Mouse (Mus musculus): Measurements from ENCODE around the gene Fgfr2. TPM values are rescaled to one million over a fixed set of nuclear protein-coding genes. Genes with fewer than 3 reads are reported as not detected.

Gene Fgfr2
- polyA plus RNA-seq, 1 experiment: 3.0 TPM

DNA sequence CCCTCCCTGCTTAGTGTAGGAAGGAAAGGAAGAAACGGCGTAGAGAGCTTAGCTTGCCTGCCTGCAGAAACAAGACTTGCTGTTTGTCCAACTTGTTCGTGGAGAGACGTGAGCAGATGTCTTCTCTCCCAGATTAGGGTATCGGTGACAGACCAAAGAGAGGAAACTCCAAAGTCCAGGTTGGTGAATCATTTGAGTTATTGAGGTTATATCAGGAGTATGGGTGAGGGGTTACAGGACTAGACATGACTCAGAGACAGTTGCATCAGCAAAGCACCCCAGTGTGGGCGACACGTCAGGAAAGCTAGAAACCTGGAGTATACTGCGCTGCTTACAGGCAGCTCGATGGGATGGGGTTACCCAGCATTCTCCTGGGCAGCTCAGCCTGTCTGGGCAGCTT lies 2457.8 kb downstream of the Fgfr2 start:
- Histone ChIP-seq H3K4me1 (ENCODE audit: control insufficient read depth, insufficient read depth, low read length) (peaks cover 4% of the 10 kb centered on the region), H3K27ac (ENCODE audit: control insufficient read depth, insufficient read depth, low read depth, low read length) (no peak overlapping the region), H3K4me3 (ENCODE audit: control insufficient read depth, low read depth, low read length) (no peak overlapping the region), H3K27me3 (ENCODE audit: control insufficient read depth, insufficient read depth, low read length) (no peaks in the 10 kb centered on the region), H3K36me3 (ENCODE audit: control insufficient read depth, insufficient read depth, low read length) (no peaks in the 10 kb centered on the region)
- TF ChIP-seq CTCF (IDR thresholded peaks at IDR 0.05; ENCODE audit: control insufficient read depth, insufficient read depth, insufficient replicate concordance, low read depth, low read length) (no peak), POLR2A (IDR thresholded peaks at IDR 0.05; ENCODE audit: control insufficient read depth, low read depth, low read length) (no peak)

GRCm38 (mm10) chr7:130664629-130665028 lies 2458.5 kb downstream of the Fgfr2 start:
- H3K4me3 ChIP-seq (ENCODE audit: control insufficient read depth, low read depth, low read length): no peak overlapping the region
- H3K27me3 ChIP-seq (ENCODE audit: control insufficient read depth, insufficient read depth, low read length): no peaks in the 10 kb centered on the region
- H3K36me3 ChIP-seq (ENCODE audit: control insufficient read depth, insufficient read depth, low read length): no peaks in the 10 kb centered on the region
- H3K4me1 ChIP-seq (ENCODE audit: control insufficient read depth, insufficient read depth, low read length): peaks cover 2% of the 10 kb centered on the region; the same call in 1 of the 2 replicates
- TF ChIP-seq CTCF (IDR thresholded peaks at IDR 0.05; ENCODE audit: control insufficient read depth, insufficient read depth, insufficient replicate concordance, low read depth, low read length) (peak; percentile 46; the same call in 1 of the 2 replicates), POLR2A (IDR thresholded peaks at IDR 0.05; ENCODE audit: control insufficient read depth, low read depth, low read length) (no peak)
- H3K27ac ChIP-seq (ENCODE audit: control insufficient read depth, insufficient read depth, low read depth, low read length): no peak overlapping the region

GRCm38 (mm10) chr7:130664037-130664436 lies 2459.1 kb downstream of the Fgfr2 start:
- no peak for TF ChIP-seq CTCF (IDR thresholded peaks at IDR 0.05; ENCODE audit: control insufficient read depth, insufficient read depth, insufficient replicate concordance, low read depth, low read length)
- no peak for TF ChIP-seq POLR2A (IDR thresholded peaks at IDR 0.05; ENCODE audit: control insufficient read depth, low read depth, low read length)
- Histone ChIP-seq H3K27ac (ENCODE audit: control insufficient read depth, insufficient read depth, low read depth, low read length) (no peak overlapping the region), H3K4me3 (ENCODE audit: control insufficient read depth, low read depth, low read length) (no peak overlapping the region), H3K36me3 (ENCODE audit: control insufficient read depth, insufficient read depth, low read length) (no peaks in the 10 kb centered on the region), H3K27me3 (ENCODE audit: control insufficient read depth, insufficient read depth, low read length) (no peaks in the 10 kb centered on the region), H3K4me1 (ENCODE audit: control insufficient read depth, insufficient read depth, low read length) (peaks cover 3% of the 10 kb centered on the region)

GRCm38 (mm10) chr7:130662869-130663268 lies 2460.3 kb downstream of the Fgfr2 start:
- Histone ChIP-seq H3K27me3 (ENCODE audit: control insufficient read depth, insufficient read depth, low read length) (no peaks in the 10 kb centered on the region), H3K36me3 (ENCODE audit: control insufficient read depth, insufficient read depth, low read length) (no peaks in the 10 kb centered on the region), H3K4me3 (ENCODE audit: control insufficient read depth, low read depth, low read length) (no peak overlapping the region), H3K27ac (ENCODE audit: control insufficient read depth, insufficient read depth, low read depth, low read length) (no peak overlapping the region), H3K4me1 (ENCODE audit: control insufficient read depth, insufficient read depth, low read length) (peaks cover 3% of the 10 kb centered on the region)
- no peak for TF ChIP-seq CTCF (IDR thresholded peaks at IDR 0.05; ENCODE audit: control insufficient read depth, insufficient read depth, insufficient replicate concordance, low read depth, low read length)
- no peak for TF ChIP-seq POLR2A (IDR thresholded peaks at IDR 0.05; ENCODE audit: control insufficient read depth, low read depth, low read length)

DNA sequence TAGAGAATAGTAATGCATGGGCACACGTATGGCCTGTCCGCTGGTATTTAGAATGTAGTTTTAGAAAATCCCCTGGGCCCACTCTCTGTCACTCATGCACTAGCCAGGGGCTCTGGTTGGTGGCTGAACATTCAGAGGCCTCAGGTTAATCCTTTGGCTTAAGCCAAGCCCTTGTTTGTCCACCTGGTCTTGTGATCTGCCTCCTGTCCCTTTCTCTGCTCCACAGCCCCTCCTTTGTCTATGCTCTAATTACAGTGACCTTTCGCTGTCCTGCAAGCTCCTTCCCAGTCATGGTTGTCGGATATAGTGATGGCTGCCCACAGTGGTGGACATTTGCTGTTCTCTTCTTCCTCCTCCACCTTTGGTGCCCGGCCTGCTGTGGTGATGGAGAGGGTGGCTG lies 2460.9 kb downstream of the Fgfr2 start:
- no peak overlapping the region for H3K27ac ChIP-seq (ENCODE audit: control insufficient read depth, insufficient read depth, low read depth, low read length)
- TF ChIP-seq POLR2A (IDR thresholded peaks at IDR 0.05; ENCODE audit: control insufficient read depth, low read depth, low read length): no peak
- no peak for TF ChIP-seq CTCF (IDR thresholded peaks at IDR 0.05; ENCODE audit: control insufficient read depth, insufficient read depth, insufficient replicate concordance, low read depth, low read length)
- H3K4me1 ChIP-seq (ENCODE audit: control insufficient read depth, insufficient read depth, low read length): peaks cover 3% of the 10 kb centered on the region
- H3K36me3 ChIP-seq (ENCODE audit: control insufficient read depth, insufficient read depth, low read length): no peaks in the 10 kb centered on the region
- no peak overlapping the region for H3K4me3 ChIP-seq (ENCODE audit: control insufficient read depth, low read depth, low read length)
- no peaks in the 10 kb centered on the region for H3K27me3 ChIP-seq (ENCODE audit: control insufficient read depth, insufficient read depth, low read length)

- Histone ChIP-seq H3K27me3 (ENCODE audit: control insufficient read depth, insufficient read depth, low read length) (no peaks in the 10 kb centered on the region), H3K27ac (ENCODE audit: control insufficient read depth, insufficient read depth, low read depth, low read length) (no peak overlapping the region), H3K4me1 (ENCODE audit: control insufficient read depth, insufficient read depth, low read length) (peaks cover 7% of the 10 kb centered on the region), H3K36me3 (ENCODE audit: control insufficient read depth, insufficient read depth, low read length) (no peaks in the 10 kb centered on the region), H3K4me3 (ENCODE audit: control insufficient read depth, low read depth, low read length) (no peak overlapping the region)
- TF ChIP-seq POLR2A (IDR thresholded peaks at IDR 0.05; ENCODE audit: control insufficient read depth, low read depth, low read length): no peak
- TF ChIP-seq CTCF (IDR thresholded peaks at IDR 0.05; ENCODE audit: control insufficient read depth, insufficient read depth, insufficient replicate concordance, low read depth, low read length): no peak
These were observed 2464.0 kb downstream of the Fgfr2 start for GRCm38 (mm10) chr7:130659129-130659528.

DNA sequence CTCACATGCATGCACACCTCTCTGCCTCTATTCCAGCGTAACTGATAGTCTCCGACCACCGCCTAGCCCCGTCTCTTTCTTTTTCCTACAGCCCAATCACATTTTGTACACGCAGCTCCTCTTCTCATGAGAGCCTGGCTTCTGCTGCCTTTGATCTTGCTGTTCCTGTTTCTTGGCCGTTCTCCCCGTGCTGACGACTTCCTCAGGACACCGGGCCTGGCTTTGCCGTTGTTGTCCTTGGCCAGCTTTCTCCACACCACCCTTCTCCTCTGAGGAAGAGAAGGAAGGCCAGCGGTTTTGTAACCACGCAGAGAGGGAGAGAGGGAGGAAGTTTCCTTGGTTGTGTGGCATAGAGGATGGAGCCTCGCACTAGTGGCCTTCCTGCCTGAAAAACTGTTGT lies 2465.4 kb downstream of the Fgfr2 start:
- TF ChIP-seq POLR2A (IDR thresholded peaks at IDR 0.05; ENCODE audit: control insufficient read depth, low read depth, low read length) (no peak), CTCF (IDR thresholded peaks at IDR 0.05; ENCODE audit: control insufficient read depth, insufficient read depth, insufficient replicate concordance, low read depth, low read length) (no peak)
- H3K27me3 ChIP-seq (ENCODE audit: control insufficient read depth, insufficient read depth, low read length): no peaks in the 10 kb centered on the region
- peak overlapping the region; percentile 30; the same call in 1 of the 2 replicates for H3K27ac ChIP-seq (ENCODE audit: control insufficient read depth, insufficient read depth, low read depth, low read length)
- H3K36me3 ChIP-seq (ENCODE audit: control insufficient read depth, insufficient read depth, low read length): no peaks in the 10 kb centered on the region
- peaks cover 7% of the 10 kb centered on the region for H3K4me1 ChIP-seq (ENCODE audit: control insufficient read depth, insufficient read depth, low read length)
- H3K4me3 ChIP-seq (ENCODE audit: control insufficient read depth, low read depth, low read length): no peak overlapping the region

DNA sequence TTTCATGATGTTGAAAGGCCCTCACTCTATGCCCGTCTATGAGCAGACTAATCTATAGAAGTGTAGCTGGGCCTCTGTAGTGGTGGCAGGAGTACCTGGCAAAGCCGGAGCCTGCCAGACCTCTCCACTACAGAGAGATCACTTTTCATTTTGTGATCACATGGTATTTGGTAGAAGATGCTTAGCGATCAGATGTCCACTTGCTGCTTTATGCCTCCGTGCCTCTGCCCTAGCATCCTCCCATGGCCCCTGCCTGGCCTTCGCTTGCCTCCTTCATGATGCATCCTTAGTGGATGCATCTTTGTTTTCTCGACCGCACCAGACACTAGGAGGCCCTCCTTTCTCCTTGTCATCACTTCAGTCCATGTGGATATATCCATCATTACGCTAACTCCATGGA lies 2466.2 kb downstream of the Fgfr2 start:
- H3K27ac ChIP-seq (ENCODE audit: control insufficient read depth, insufficient read depth, low read depth, low read length): no peak overlapping the region
- H3K4me3 ChIP-seq (ENCODE audit: control insufficient read depth, low read depth, low read length): no peak overlapping the region
- H3K27me3 ChIP-seq (ENCODE audit: control insufficient read depth, insufficient read depth, low read length): no peaks in the 10 kb centered on the region
- H3K36me3 ChIP-seq (ENCODE audit: control insufficient read depth, insufficient read depth, low read length): no peaks in the 10 kb centered on the region
- no peak for TF ChIP-seq CTCF (IDR thresholded peaks at IDR 0.05; ENCODE audit: control insufficient read depth, insufficient read depth, insufficient replicate concordance, low read depth, low read length)
- TF ChIP-seq POLR2A (IDR thresholded peaks at IDR 0.05; ENCODE audit: control insufficient read depth, low read depth, low read length): no peak
- H3K4me1 ChIP-seq (ENCODE audit: control insufficient read depth, insufficient read depth, low read length): peaks cover 7% of the 10 kb centered on the region
